ENCODE assay signal across 10 mouse cellular contexts in the genomic region with DNA sequence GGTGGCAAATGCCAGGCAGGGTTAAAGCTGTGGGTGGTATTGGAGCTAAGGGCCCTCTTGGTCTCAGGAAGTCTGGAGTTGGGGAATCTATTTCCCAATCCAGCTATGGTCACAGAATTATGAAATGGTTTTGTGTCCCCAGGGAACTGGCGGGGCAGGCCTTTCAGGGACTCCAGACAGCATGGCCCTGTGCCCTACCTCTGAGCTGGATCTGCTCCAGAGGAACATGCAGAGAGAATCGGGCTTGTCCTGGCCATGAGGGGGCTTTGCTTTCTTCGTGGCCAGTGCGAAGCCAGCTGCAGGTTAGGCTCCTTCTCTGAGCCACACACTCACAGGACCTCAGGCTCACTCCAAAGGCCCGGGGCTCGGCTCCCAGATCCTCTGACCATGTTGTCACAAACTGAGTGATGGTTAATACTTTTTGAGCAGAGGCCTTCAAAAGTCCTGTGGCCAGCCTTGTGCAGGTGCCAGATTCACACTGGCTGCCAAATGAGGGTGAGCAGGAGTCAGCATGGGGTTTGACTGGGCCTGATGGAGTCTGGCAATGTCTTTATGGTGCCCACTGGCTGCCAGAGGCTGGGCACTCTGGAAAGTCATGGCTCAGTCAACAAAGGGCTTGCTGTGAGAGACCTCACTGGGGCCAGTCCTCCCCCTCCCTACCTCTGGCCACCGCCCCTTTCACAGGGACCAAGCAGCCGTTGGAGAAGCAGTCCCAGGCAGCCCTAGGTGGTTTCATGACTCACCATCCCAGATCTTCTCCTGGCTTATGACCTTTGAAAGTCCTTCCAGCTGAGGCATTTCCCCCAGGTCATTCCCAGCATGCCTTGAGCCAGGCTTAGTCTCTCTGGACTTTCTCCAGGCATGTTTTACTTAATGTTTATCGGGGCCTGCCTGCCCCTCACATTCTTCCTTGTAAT. TPM values are rescaled to one million over a fixed set of nuclear protein-coding genes. Genes with fewer than 3 reads are reported as not detected.
A peak's percentile ranks its signal among the peaks of the same experiment; 100 is the strongest.
DNase-seq lines count a peak whose midpoint lies in the region; ATAC-seq and TF ChIP-seq lines count a peak whose summit lies in the region.
"Had no signal": no experiment of that assay in that cellular context is flagged by ENCODE, and none has a peak within 500 bp of the region (broad histone marks: within the 10 kb centered on the region; RNA-seq: fewer than 3 reads in every experiment).

No protein-coding gene starts in this region.

- H3K9me3 ChIP-seq in midbrain, postnatal 0 days (ENCODE audit: low read length): no peaks in the 10 kb centered on the region
- no peaks in the 10 kb centered on the region for H3K9me3 ChIP-seq in midbrain, embryonic 14.5 days (ENCODE audit: control insufficient read depth, low read length)
- no peaks in the 10 kb centered on the region for H3K9me3 ChIP-seq in kidney, embryonic 16.5 days (ENCODE audit: low read length)
- H3K9me3 ChIP-seq in stomach, postnatal 0 days (ENCODE audit: control insufficient read depth, low read length): no peaks in the 10 kb centered on the region

- H3K4me3 ChIP-seq in midbrain, postnatal 0 days (ENCODE audit: low read depth, low read length): no peak overlapping the region
- no peak overlapping the region for H3K4me3 ChIP-seq in midbrain, embryonic 14.5 days (replicated peaks; ENCODE audit: low read depth, low read length)
- no peak overlapping the region for H3K4me3 ChIP-seq in brown adipose tissue, adult 24 weeks (ENCODE audit: insufficient read depth, low read depth, low read length)
- H3K4me3 ChIP-seq in kidney, embryonic 16.5 days (ENCODE audit: low read length): no peak overlapping the region
- H3K4me3 ChIP-seq in stomach, postnatal 0 days (ENCODE audit: low read depth, low read length): no peak overlapping the region
- H3K4me3 ChIP-seq: erythroblast, embryonic 14.5 days had no signal

- no peak for ATAC-seq in midbrain, postnatal 0 days (ENCODE audit: low FRiP score)
- ATAC-seq in midbrain, embryonic 14.5 days (ENCODE audit: low FRiP score, low TSS enrichment): no peak
- no peak for ATAC-seq in kidney, embryonic 16.5 days (ENCODE audit: low FRiP score, low TSS enrichment)
- ATAC-seq in stomach, postnatal 0 days (ENCODE audit: low FRiP score, low TSS enrichment): peak; percentile 67
- ATAC-seq in granulocyte monocyte progenitor cell, adult 5-6 weeks (replicated peaks; ENCODE audit: poor library complexity, severe bottlenecking): no peak

- TF ChIP-seq CTCF in midbrain, postnatal 0 days (IDR thresholded peaks at IDR 0.05): no peak
- no peak for TF ChIP-seq CTCF in stomach, postnatal 0 days (IDR thresholded peaks at IDR 0.05; ENCODE audit: low read depth)

- H3K9ac ChIP-seq in midbrain, postnatal 0 days (replicated peaks; ENCODE audit: low read length, poor library complexity, severe bottlenecking): no peak overlapping the region
- no peak overlapping the region for H3K9ac ChIP-seq in midbrain, embryonic 14.5 days (replicated peaks; ENCODE audit: low read length)
- no peak overlapping the region for H3K9ac ChIP-seq in kidney, embryonic 16.5 days (replicated peaks; ENCODE audit: low read length)
- H3K9ac ChIP-seq in stomach, postnatal 0 days (ENCODE audit: low read length): no peak overlapping the region

- no peak for TF ChIP-seq EP300 in stomach, postnatal 0 days (optimal IDR thresholded peaks at IDR 0.05)

- H3K27me3 ChIP-seq in midbrain, postnatal 0 days (ENCODE audit: insufficient read depth, low read length): no peaks in the 10 kb centered on the region
- no peaks in the 10 kb centered on the region for H3K27me3 ChIP-seq in midbrain, embryonic 14.5 days (ENCODE audit: control insufficient read depth, insufficient read depth, low read length)
- H3K27me3 ChIP-seq in kidney, embryonic 16.5 days (ENCODE audit: insufficient read depth, low read length): no peaks in the 10 kb centered on the region
- no peaks in the 10 kb centered on the region for H3K27me3 ChIP-seq in stomach, postnatal 0 days (ENCODE audit: control insufficient read depth, insufficient read depth, low read length)

- H3K27ac ChIP-seq in midbrain, postnatal 0 days (ENCODE audit: low read depth, low read length): no peak overlapping the region
- H3K27ac ChIP-seq in midbrain, embryonic 14.5 days (replicated peaks; ENCODE audit: low read depth, low read length): no peak overlapping the region
- H3K27ac ChIP-seq in brown adipose tissue, adult 24 weeks (replicated peaks; ENCODE audit: low read depth, low read length): peak overlapping the region; percentile 92
- 0 out of 2 replicates have a peak overlapping the region, but pooled peaks have one; percentile 11 for H3K27ac ChIP-seq in kidney, embryonic 16.5 days (ENCODE audit: low read length)
- no peak overlapping the region for H3K27ac ChIP-seq in stomach, postnatal 0 days (replicated peaks)

- H3K4me2 ChIP-seq in midbrain, postnatal 0 days (ENCODE audit: low read depth, low read length, poor library complexity, severe bottlenecking): no peak overlapping the region
- H3K4me2 ChIP-seq in midbrain, embryonic 14.5 days (ENCODE audit: low read length): no peak overlapping the region
- H3K4me2 ChIP-seq in kidney, embryonic 16.5 days (replicated peaks; ENCODE audit: low read depth, low read length): no peak overlapping the region
- no peak overlapping the region for H3K4me2 ChIP-seq in stomach, postnatal 0 days (replicated peaks; ENCODE audit: low read depth)

- H3K36me3 ChIP-seq in midbrain, postnatal 0 days (ENCODE audit: insufficient read depth, low read length): no peaks in the 10 kb centered on the region
- no peaks in the 10 kb centered on the region for H3K36me3 ChIP-seq in midbrain, embryonic 14.5 days (ENCODE audit: control insufficient read depth, insufficient read depth, low read length)
- H3K36me3 ChIP-seq in kidney, embryonic 16.5 days (ENCODE audit: insufficient read depth, low read length): no peaks in the 10 kb centered on the region
- H3K36me3 ChIP-seq in stomach, postnatal 0 days (ENCODE audit: control insufficient read depth, insufficient read depth, low read length): no peaks in the 10 kb centered on the region

- 60% methylated on average over 9 of the region's 9 CpGs for WGBS in midbrain, postnatal 0 days
- 76% methylated on average over 9 of the region's 9 CpGs for WGBS in midbrain, embryonic 14.5 days
- WGBS in kidney, embryonic 16.5 days: 60% methylated on average over 9 of the region's 9 CpGs
- WGBS in stomach, postnatal 0 days: 55% methylated on average over 9 of the region's 9 CpGs

- DNase-seq in midbrain, postnatal 0 days (ENCODE audit: low spot score): peak; percentile 51
- no peak for DNase-seq in midbrain, embryonic 14.5 days
- DNase-seq in stomach, postnatal 0 days (ENCODE audit: low spot score): peak; percentile 52
- DNase-seq in thymus, postnatal 0 days (ENCODE audit: low spot score): no peak
- DNase-seq in layer of hippocampus, adult 9-10 months (ENCODE audit: low spot score): no peak
- DNase-seq: layer of hippocampus, adult 9-11 months had no signal

- no peaks in the 10 kb centered on the region for H3K4me1 ChIP-seq in midbrain, postnatal 0 days (ENCODE audit: insufficient read depth, low read length)
- 0 out of 2 replicates have a peak, but pooled peaks cover 2% of the 10 kb centered on the region for H3K4me1 ChIP-seq in midbrain, embryonic 14.5 days (ENCODE audit: control insufficient read depth, insufficient read depth, low read length)
- H3K4me1 ChIP-seq in brown adipose tissue, adult 24 weeks (ENCODE audit: control insufficient read depth, insufficient read depth, insufficient read length, low read length): peaks cover 7% of the 10 kb centered on the region
- H3K4me1 ChIP-seq in kidney, embryonic 16.5 days (ENCODE audit: insufficient read depth, low read length): peaks cover 22% of the 10 kb centered on the region
- H3K4me1 ChIP-seq in stomach, postnatal 0 days (replicated peaks; ENCODE audit: control insufficient read depth, insufficient read depth): 0 out of 2 replicates have a peak, but pooled peaks cover 3% of the 10 kb centered on the region

RNA-seq across cellular contexts. Expression of a gene that starts 4.9 kb away (rescaled TPM):
- total RNA-seq in midbrain, postnatal 0 days (2014; rRNA removed): 6.5 and 12.8 TPM in 2 replicates
- polyA plus RNA-seq in midbrain, postnatal 0 days (2015; fragmentation: Nextera tagmentation; extraction: Ambion mirVana): 2.3 TPM in 2 replicates
- polyA plus RNA-seq in midbrain, embryonic 14.5 days (2014; fragmentation: Nextera tagmentation; extraction: Ambion mirVana): 5.7 and 6.4 TPM in 2 replicates
- 108 and 141 TPM in 2 replicates for polyA plus RNA-seq in brown adipose tissue, adult 24 weeks (2012; ENCODE audit: insufficient read depth, insufficient read length, missing spikeins)
- polyA plus RNA-seq in kidney, embryonic 16.5 days (2015; fragmentation: Nextera tagmentation; extraction: Ambion mirVana): 4.3 and 4.8 TPM in 2 replicates
- 6.1 and 7.0 TPM in 2 replicates for polyA plus RNA-seq in stomach, postnatal 0 days (2015; fragmentation: Nextera tagmentation; extraction: Ambion mirVana)
- 0.45 TPM in 1 of 2 replicates, not detected in the other for total RNA-seq in granulocyte monocyte progenitor cell, adult 5-6 weeks (2014; fragmentation: Nextera tagmentation)
- total RNA-seq in granulocyte monocyte progenitor cell, adult 5-6 weeks (2017): not detected in 2 replicates
- 3.1 and 4.2 TPM in 2 replicates for polyA plus RNA-seq in thymus, postnatal 0 days (2015; fragmentation: Nextera tagmentation; extraction: Ambion mirVana)

Comparison
In these comparisons a context has a peak if more than half of its experiments do, and no peak if none do; other contexts are left out.
1. DNase-seq: peak in midbrain, postnatal 0 days (single experiment) and stomach, postnatal 0 days (single experiment); none in midbrain, embryonic 14.5 days (single experiment), thymus, postnatal 0 days (single experiment) and layer of hippocampus, adult 9-10 months (single experiment).
2. H3K27ac ChIP-seq: peak in brown adipose tissue, adult 24 weeks (single experiment) and kidney, embryonic 16.5 days (single experiment); none in midbrain, postnatal 0 days (single experiment), midbrain, embryonic 14.5 days (single experiment) and stomach, postnatal 0 days (single experiment).
3. RNA of a gene that starts 4.9 kb away (polyA plus RNA-seq): 108 to 141 TPM in brown adipose tissue, adult 24 weeks; 6.1 to 7.0 TPM in stomach, postnatal 0 days, 5.7 to 6.4 TPM in midbrain, embryonic 14.5 days, 4.3 to 4.8 TPM in kidney, embryonic 16.5 days, 3.1 to 4.2 TPM in thymus, postnatal 0 days and 2.3 TPM in midbrain, postnatal 0 days; every median in the first group is over 10 times any median in the second.